Mouse (Mus musculus) lung, embryonic 14.5 days (tissue): ENCODE data around the gene Nsmf. TPM values are rescaled to one million over a fixed set of nuclear protein-coding genes. Genes with fewer than 3 reads are reported as not detected.

ENCODE experiments used
- ATAC-seq: fragments of 200-750 bp; cut with Nextera tagmentation; 2 replicates; pipeline ENCODE4 v1.8.0; 2017; ENCODE audit warnings: mild to moderate bottlenecking, moderate TSS enrichment, moderate library complexity; ENCODE audit not compliant: insufficient read depth
- DNase-seq: peaks from one replicate; pipeline ENCODE4 v3.0.0-alpha.2; 2015
- H3K27ac ChIP-seq: fragments of 300-500 bp; sonication (generic); 2 replicates; pipeline ENCODE4 v1.5.1; 2014; ENCODE audit warnings: low read depth, mild to moderate bottlenecking, moderate library complexity
- H3K27me3 ChIP-seq: fragments of 300-500 bp; sonication (generic); 2 replicates; pipeline ENCODE4 v1.6.1; 2014; ENCODE audit warnings: low read length, control low read depth; ENCODE audit not compliant: insufficient read depth
- H3K36me3 ChIP-seq: fragments of 300-500 bp; sonication (generic); 2 replicates; pipeline ENCODE4 v1.6.1; 2014; ENCODE audit warnings: control low read depth; ENCODE audit not compliant: insufficient read depth
- H3K4me1 ChIP-seq: fragments of 300-500 bp; sonication (generic); 2 replicates; pipeline ENCODE4 v1.6.1; 2014; ENCODE audit warnings: antibody characterized with exemption, control low read depth; ENCODE audit not compliant: insufficient read depth
- H3K4me2 ChIP-seq: fragments of 300-500 bp; sonication (generic); 2 replicates; pipeline ENCODE4 v1.6.1; 2014; ENCODE audit warnings: mild to moderate bottlenecking
- H3K4me3 ChIP-seq: fragments of 300-500 bp; sonication (generic); 2 replicates; pipeline ENCODE4 v1.5.1; 2014; ENCODE audit warnings: low read depth, low read length
- H3K9ac ChIP-seq: fragments of 300-500 bp; sonication (generic); 2 replicates; pipeline ENCODE4 v1.6.1; 2014
- H3K9me3 ChIP-seq: fragments of 300-500 bp; sonication (generic); 2 replicates; pipeline ENCODE4 v1.6.1; 2016; ENCODE audit warnings: low read depth, low read length, control low read depth
- CTCF ChIP-seq: IDR thresholded peaks from 2 replicates; pipeline ENCODE4 v1.5.1; 2016; ENCODE audit warnings: antibody characterized with exemption, low read depth
- WGBS: fragments of 180-500 bp; shearing (Covaris S2); extraction: QIAGEN DNeasy Blood & Tissue Kit; methylation state at CpG from one replicate; pipeline ENCODE4 v1.1.7; 2014; 5-methylcytosine and 5-hydroxymethylcytosine counted together
- polyA plus RNA-seq: library from polyadenylated mRNA; unstranded; fragments of >200 nt; fragmentation: Nextera tagmentation; extraction: Ambion mirVana; gene quantifications from 2 replicates; pipeline ENCODE4 v1.2.1, GENCODE M21; 2014

Nsmf gene
- polyA plus RNA-seq, 1 experiment from 2014 or later = 67.8 TPM

- H3K27ac ChIP-seq = no peak overlapping the region
- H3K36me3 ChIP-seq = 0 out of 2 replicates have a peak, but pooled peaks cover 3% of the 10 kb centered on the region
- peaks cover 5% of the 10 kb centered on the region for H3K4me1 ChIP-seq
- ATAC-seq (no peak), DNase-seq (no peak)
- H3K9me3 ChIP-seq = no peaks in the 10 kb centered on the region
- no peaks in the 10 kb centered on the region for H3K27me3 ChIP-seq
- H3K9ac ChIP-seq = no peak overlapping the region
- 81% methylated on average over 7 of the region's 7 CpGs for WGBS
- H3K4me2 ChIP-seq = no peak overlapping the region
- TF ChIP-seq CTCF = no peak
- H3K4me3 ChIP-seq = no peak overlapping the region
These were observed 3.2 kb upstream of the Nsmf start for GRCm38 (mm10) chr2:25050921-25051320.

GRCm38 (mm10) chr2:25051450-25051849 is 2.7 kb upstream of the Nsmf start:
- 87% methylated on average over 8 of the region's 8 CpGs for WGBS
- ATAC-seq = no peak
- DNase-seq = no peak

GRCm38 (mm10) chr2:25053101-25053500 is 1.1 kb upstream of the Nsmf start:
- no peak for ATAC-seq
- WGBS = 82% methylated on average over 6 of the region's 6 CpGs

More at GRCm38 (mm10) chr2:25051450-25051849, 2.7 kb upstream of the Nsmf start:
- H3K27me3 ChIP-seq = no peaks in the 10 kb centered on the region
- no peak overlapping the region for H3K27ac ChIP-seq
- no peak overlapping the region for H3K4me3 ChIP-seq
- H3K4me2 ChIP-seq = no peak overlapping the region
- H3K9me3 ChIP-seq = no peaks in the 10 kb centered on the region
- no peak for TF ChIP-seq CTCF
- H3K4me1 ChIP-seq = peaks cover 5% of the 10 kb centered on the region
- 0 out of 2 replicates have a peak, but pooled peaks cover 8% of the 10 kb centered on the region for H3K36me3 ChIP-seq
- no peak overlapping the region for H3K9ac ChIP-seq

GRCm38 (mm10) chr2:25055068-25055405 is 882 bp downstream of the Nsmf start:
- Histone ChIP-seq H3K4me1 (peaks cover 5% of the 10 kb centered on the region), H3K27ac (no peak overlapping the region), H3K36me3 (peaks cover 36% of the 10 kb centered on the region), H3K9me3 (no peaks in the 10 kb centered on the region), H3K4me2 (peak overlapping the region; percentile 85), H3K4me3 (peak overlapping the region; percentile 82), H3K27me3 (no peaks in the 10 kb centered on the region), H3K9ac (peak overlapping the region; percentile 86)
- 57% methylated on average over 2 of the region's 2 CpGs for WGBS
- DNase-seq (peak; percentile 11), ATAC-seq (peak; percentile 5; the same call in 1 of the 2 replicates)
- TF ChIP-seq CTCF = no peak

More at GRCm38 (mm10) chr2:25053101-25053500, 1.1 kb upstream of the Nsmf start:
- no peak for TF ChIP-seq CTCF
- H3K9me3 ChIP-seq = no peaks in the 10 kb centered on the region
- no peak overlapping the region for H3K4me2 ChIP-seq
- no peak overlapping the region for H3K27ac ChIP-seq
- H3K9ac ChIP-seq = no peak overlapping the region
- DNase-seq = no peak
- H3K36me3 ChIP-seq = peaks cover 19% of the 10 kb centered on the region
- no peak overlapping the region for H3K4me3 ChIP-seq
- peaks cover 5% of the 10 kb centered on the region for H3K4me1 ChIP-seq
- no peaks in the 10 kb centered on the region for H3K27me3 ChIP-seq

- Histone ChIP-seq H3K4me2 (peak overlapping the region; percentile 85), H3K27ac (no peak overlapping the region), H3K36me3 (peaks cover 39% of the 10 kb centered on the region), H3K9ac (peak overlapping the region; percentile 86; the same call in 1 of the 2 replicates), H3K4me1 (peaks cover 5% of the 10 kb centered on the region), H3K9me3 (no peaks in the 10 kb centered on the region), H3K4me3 (peak overlapping the region; percentile 82), H3K27me3 (no peaks in the 10 kb centered on the region)
- no peak for TF ChIP-seq CTCF
- WGBS = 87% methylated on average over 21 of the region's 21 CpGs
- ATAC-seq = no peak
- no peak for DNase-seq
These were observed 1.4 kb downstream of the Nsmf start for GRCm38 (mm10) chr2:25055409-25056155.

- TF ChIP-seq CTCF = no peak
- ATAC-seq = no peak
- no peak for DNase-seq
- peaks cover 5% of the 10 kb centered on the region for H3K4me1 ChIP-seq
- H3K27ac ChIP-seq = no peak overlapping the region
- no peak overlapping the region for H3K4me2 ChIP-seq
- H3K9me3 ChIP-seq = no peaks in the 10 kb centered on the region
- H3K36me3 ChIP-seq = peaks cover 55% of the 10 kb centered on the region
- no peak overlapping the region for H3K4me3 ChIP-seq
- no peak overlapping the region for H3K9ac ChIP-seq
- 87% methylated on average over 7 of the region's 7 CpGs for WGBS
- H3K27me3 ChIP-seq = no peaks in the 10 kb centered on the region
These were observed 4.8 kb downstream of the Nsmf start for GRCm38 (mm10) chr2:25058926-25059325.

GRCm38 (mm10) chr2:25063523-25063922 is 9.4 kb downstream of the Nsmf start:
- 89% methylated on average over 5 of the region's 5 CpGs for WGBS
- H3K4me1 ChIP-seq = no peaks in the 10 kb centered on the region
- no peaks in the 10 kb centered on the region for H3K9me3 ChIP-seq
- H3K36me3 ChIP-seq = peaks cover 31% of the 10 kb centered on the region
- no peak overlapping the region for H3K4me2 ChIP-seq
- ATAC-seq (no peak), DNase-seq (no peak)
- no peak overlapping the region for H3K4me3 ChIP-seq
- H3K27me3 ChIP-seq = no peaks in the 10 kb centered on the region
- no peak for TF ChIP-seq CTCF
- H3K9ac ChIP-seq = no peak overlapping the region
- H3K27ac ChIP-seq = no peak overlapping the region
